Mouse (Mus musculus) naive thymus-derived CD4-positive, alpha-beta T cell, adult 2 months (primary cell): ENCODE measurements around the gene Akt3.
A peak's percentile ranks its signal among the peaks of the same experiment; 100 is the strongest.

Experiments
- DNase-seq: peaks from one replicate; pipeline ENCODE4 v3.0.0-alpha.2; 2011; ENCODE audit warnings: low read depth

Gene Akt3

DNA sequence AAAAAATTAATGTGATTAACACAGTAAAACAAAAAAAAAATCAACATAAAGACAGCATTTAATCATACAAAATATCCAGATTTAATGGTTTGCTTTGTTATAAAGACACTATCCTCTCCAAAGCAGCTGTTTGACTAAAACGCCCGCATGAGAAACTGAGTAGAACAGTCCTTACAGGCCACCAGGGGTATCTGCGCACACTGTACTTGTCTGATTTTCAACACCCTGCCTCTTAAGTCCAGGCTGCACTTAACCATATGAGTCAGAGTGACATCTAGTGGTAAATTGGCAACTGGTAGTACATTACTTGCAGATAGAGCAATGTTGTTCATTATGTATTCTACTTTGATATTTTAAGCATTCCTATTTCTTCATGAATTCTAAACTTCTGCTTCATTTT, 69.3 kb downstream of the Akt3 start:
- DNase-seq, result peak; percentile 78

DNA sequence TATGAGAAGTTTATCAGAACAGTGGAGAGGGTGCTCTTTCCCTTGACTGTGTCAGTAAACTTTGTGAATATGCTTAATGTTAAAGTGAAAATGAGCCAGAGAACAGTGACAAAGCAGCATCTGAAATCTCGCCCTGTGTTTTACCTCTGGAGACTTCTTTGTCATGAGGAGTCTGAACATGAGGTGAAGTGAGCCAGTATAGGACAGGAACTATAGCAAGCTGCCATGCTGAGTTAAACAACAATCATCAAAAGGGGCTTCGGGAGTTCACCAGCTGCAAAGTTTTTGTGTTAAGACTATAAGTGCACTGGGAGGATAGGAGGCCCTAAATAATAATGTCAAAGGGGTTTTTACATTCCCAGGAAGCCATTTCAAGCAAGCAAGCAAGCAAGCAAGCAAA, 71.3 kb downstream of the Akt3 start:
- no peak for DNase-seq

DNA sequence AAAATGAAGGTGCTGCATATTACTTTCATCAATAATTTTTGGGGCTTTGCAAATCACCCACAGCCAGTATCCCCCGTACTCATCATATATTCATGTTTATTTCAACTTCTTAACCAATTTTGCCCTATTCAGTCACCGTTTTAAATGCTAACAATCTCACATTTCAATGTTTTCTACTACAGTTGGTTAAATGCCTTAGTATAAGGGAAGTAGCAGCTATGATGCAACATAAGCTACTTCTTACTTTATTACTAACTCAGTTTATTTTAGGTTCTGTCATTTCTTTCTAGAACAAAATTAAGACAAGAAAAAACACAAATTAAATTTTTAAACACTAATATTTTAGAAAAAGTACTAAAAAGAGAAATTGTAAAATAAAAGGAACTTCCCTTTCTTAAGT, 78.4 kb downstream of the Akt3 start:
- no peak for DNase-seq

DNA sequence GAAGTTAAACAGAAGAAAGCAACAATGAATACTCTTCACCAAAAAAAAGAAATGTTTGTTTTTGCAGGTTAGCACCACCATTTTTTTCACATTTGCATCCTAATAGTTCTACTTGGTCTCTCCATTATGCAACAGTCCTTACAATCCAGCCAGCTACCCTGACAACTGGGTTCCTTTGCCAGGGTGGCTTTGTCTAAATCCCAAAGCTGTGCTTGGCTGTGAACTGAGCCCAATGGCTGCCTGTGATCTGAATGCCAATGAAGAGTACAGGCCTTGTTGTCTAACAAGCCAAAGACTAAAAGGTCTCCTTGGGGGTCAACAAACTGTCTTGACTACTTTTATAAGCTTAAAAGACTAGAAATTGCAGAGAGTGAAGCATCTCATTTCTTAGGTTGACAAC, 82.6 kb downstream of the Akt3 start:
- no peak for DNase-seq

DNA sequence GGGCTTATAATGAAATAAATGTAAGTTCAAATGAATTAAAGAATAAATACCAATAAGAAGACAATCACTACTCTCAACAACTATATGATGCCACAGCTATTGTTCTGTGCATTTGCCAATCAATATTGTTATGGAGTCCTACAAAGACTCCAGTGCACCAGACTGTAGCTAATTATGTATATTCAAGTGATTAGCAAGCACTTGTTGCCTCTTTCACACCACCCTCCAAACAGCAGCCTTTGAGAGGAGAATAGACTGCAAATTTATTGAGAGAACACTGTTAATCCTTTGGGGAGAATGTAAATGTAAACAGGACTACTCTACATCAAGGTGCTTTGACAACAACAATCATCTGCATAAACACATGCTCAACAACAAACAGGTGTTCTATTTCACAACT, 86.7 kb downstream of the Akt3 start:
- DNase-seq, result no peak

DNA sequence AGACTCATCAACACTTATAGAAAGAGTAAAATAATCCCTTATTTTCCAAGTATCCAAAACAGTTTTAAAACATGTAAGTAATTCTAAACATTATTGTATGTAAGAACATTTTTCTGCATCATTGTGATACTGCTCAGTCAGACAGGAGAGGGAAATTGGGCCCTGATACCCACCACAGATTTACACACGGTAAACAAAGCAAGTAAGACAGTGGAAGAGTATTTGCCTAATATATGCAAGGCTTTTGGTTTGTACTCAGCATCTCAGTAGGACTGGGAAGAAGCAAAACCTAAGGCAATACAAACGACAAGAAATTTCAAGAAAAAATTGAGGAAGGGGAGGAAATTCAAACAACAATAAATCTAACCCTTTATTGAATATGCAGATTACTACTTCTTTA, 92.2 kb downstream of the Akt3 start:
- DNase-seq, result no peak

DNA sequence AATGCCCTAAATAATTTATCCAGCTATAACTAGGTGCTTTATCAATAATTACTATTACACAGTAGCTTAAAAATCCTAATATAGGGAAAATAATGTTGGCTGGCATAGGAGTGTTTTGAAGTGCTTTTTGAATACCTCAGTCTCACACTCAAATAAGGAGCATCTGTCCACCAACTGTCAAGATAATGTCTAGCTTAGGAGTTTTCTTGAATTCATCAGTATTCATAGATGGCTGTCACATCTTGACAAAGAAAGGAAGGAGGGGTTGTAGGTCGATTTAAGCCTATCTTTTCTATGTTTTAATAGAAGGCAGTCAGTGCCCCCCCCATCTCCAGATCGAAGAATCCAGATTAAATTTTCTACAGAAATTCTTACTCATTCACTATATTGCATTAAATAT, 92.7 kb downstream of the Akt3 start:
- no peak for DNase-seq

DNA sequence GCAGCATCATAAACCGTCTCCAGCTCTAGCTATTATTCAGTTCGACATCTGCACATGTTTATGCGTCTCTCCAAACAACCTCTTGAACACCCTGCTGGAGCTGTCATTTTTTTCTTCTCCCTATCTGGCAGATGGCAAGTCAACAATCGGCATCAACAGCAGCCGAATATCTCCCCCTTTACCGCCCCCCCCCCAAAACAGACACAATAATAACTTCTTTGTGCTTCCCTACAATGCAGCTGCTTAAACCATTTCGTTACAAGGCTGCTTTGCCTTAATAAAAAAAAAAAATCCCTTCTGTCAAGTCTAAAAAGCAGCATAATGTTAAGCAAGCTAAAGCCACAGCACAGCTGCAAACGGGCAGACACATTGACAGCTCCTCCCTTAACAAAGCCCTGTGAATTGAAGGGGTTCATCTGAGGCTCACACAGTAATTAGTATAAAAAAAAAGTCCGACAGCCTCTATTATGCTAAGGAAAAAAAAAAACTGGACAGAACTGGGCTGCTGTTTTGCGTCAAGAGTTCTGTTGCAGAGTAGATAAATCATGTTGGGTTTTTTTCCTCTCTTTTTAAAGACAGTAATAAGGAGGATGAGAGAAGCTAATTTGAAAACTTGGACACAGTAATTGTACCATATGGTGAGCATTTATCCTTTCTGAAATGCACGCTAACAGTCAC, 107.5 kb downstream of the Akt3 start:
- no peak for DNase-seq

DNA sequence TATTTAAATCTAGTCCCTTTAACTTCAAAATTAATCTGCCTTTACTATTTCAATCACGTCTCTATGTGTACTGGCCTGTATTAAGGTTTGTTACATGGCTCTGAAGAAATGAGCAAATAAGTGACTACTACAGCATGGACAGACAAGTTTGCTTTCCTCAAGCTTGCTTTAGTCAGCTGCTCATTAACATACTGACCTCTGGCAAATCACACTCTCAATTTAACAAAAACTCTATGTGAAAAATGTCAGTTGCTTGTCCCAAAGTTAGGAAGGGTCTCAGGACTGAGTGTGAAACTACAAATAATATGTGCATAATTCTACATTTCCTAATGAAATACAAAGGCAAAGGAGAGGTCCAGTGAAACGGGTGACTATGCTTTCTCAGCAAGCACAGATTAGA, 109.3 kb downstream of the Akt3 start:
- DNase-seq, result no peak

DNA sequence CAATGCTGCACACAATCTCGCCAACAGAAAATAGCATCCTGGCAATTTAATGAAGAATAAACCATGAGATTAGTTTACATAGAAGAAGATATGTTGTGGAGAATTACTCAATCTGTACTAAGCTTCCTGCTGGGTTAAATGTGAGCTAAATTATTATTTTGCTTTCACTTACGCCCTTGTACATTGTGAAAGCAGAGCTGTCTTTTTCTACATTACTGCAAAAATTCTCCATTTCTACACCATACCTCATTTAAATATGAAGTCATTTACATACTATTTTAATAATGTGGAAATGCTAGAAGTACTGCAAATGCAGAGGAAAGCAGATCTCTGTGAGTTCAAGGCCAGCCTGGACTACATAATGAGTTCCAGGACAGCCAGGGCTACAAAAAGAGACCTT, 116.5 kb downstream of the Akt3 start:
- no peak for DNase-seq

DNA sequence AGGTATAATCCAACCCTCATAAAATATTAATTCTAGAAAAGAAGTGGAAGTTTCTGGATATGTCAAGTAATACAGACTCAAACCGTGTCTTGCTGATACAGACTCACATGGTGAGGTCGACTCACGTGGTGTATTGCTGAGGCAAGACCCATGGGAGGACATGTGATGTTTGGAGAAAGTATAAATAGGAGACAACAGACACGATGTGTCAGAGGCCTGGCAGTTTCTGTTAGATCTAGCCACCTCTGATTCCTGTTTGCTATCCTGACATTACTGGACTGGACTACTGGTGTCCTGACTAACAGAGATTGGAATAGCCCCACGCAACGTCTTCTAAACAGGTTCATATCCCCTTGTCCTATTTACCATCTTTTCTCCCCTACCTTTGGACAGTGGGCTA, 118.4 kb downstream of the Akt3 start:
- no peak for DNase-seq

DNA sequence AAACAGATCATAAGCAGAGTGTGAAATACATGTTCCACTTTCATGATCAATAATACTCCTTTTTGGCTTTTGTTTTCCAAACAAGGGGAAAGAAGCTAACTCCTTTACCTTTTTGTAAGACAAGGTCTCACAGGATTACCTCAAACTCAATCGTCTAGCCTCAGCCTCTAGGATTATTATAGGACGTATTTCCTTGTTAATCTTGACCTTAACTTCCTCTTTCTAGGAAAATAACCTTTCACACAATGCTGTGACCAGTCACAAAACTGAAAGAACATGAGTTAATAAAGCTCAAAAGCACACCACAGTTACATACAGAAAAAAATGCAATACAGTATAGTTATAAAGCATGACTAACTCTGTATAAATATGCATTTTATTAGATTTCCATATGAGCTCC, 126.5 kb downstream of the Akt3 start:
- DNase-seq, result no peak

DNA sequence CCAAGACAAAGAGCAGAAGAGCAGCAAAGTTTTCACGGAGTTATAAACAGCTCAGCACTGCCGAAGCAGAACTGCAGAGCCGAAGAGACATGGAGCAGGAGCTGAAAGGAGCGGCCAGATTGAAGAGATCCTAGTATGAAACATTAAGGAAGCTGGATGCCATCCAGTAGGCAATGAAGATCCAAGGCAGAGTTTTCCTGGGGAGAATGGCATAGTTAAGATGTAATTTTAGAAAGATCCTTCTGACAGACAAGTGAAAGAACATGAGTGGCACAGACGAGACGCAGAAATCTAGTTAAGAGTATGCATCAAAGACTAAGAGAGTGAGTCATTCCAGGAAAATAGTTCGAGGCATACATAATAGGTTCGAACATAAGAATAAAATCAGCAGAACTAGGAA, 131.3 kb downstream of the Akt3 start:
- DNase-seq, result no peak

DNA sequence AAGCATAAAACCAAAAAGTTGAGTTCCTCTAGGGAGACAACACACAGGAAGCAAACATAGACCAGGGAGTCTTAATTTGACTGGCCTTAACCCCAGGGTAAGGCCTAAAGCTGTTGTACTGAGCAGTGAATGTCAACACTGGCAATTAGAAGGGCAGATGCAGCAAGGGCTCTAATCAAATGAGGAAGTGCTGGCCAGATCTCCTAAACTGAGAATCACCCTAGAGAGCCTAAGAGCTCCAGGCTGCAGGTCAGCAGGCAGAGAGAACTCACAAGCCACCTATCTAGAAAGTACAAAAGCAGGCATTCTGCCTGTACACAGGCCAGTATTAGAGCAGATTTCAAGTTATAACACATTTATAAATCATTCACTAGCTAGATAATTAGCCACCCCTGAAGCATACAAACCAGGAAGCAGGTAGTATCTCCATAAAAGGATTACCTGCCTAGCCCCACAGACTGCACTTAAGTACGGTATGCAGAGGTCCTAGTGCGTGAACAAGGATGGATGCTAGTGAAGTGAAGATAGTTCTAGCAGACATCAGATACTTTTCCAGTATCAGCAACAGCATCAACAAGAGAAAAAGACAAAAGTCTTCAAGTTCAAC, 147.2 kb downstream of the Akt3 start:
- no peak for DNase-seq

DNA sequence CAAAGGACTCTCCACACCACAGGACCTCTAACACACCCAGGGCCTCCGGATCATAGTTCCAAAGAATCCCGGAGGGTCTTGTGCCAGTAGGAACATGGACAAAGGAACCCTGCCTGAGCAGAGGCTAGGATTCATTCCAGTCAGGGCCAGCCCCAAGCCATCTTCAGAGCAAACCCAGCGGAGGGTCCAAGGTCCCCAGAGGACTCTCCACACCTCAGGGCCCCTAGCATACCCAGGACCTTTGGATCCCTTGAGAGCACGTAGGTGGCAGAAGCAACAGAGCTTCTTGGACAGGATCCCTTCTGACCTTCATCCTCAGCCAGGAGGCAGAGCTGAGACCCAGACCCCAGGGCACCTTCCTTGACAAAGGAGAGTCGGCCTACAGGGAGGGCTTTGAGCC, 167.5 kb downstream of the Akt3 start:
- DNase-seq, result no peak

DNA sequence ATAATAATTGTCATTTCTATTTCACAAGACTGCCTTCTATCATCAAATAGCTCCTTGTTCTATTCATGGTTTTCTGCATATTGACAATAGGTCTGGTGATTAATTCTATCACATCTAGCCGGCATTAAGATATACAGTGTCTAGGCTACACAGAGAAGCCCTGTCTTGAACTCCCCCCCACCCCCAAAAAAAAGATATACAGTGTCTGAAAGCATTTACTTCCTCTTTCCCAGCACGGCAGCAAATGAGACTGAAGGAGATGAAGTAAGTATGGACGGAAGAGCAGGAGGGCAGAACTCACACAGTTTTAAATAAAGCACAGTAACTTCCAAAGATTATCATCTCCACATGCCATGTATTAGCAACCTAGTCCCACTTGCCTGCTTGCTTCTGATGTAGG, 168.5 kb downstream of the Akt3 start:
- no peak for DNase-seq

DNA sequence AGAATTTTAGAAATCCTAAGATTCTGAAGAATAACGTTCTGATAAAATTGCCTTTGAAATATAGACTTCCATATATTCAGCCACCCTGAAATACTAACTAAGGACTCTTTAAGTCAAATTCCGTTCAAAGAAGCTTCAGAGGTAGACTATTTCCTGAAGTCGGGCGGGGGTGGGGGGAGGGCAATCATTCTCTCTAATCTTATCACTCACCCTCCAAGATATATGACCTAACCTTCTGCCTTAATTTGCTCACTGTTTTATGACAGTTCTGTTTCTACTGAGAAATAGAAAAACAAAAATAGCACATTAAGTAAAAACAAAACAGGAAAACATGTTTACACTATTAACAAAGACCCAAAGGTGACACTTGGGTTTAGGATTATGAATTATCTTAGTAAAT, 169.0 kb downstream of the Akt3 start:
- DNase-seq, result no peak

DNA sequence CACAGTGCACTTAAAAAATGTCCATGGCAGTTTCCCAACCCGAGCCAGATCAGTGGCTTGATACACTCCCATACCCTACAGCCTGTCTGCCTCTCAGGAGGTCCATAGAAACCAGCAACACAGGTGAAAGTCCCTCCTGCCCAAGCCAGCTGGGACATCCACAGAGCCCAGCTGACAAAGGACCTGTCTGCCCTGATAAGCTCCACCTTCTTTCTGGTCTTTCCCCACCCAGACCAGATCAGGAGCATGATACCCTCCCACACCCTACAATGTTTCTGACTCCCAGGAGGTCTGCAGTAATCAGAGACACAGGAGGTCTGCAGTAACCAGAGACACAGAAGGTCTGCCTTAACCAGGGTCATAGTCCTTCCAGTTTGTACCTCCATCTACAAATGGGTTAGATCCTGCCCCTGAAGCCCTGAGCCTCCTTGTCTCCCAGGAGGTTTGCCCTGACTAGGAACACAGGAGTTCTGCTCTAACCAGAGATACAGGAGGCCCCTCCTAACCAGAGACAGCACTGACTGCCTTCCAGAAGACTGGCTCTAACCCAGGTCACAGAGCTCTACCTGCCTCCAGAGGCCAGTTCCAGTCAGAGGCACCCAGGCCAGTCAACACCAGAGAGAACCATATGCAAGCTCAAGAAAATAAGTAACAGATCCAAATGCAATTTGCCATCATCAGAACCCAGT, 175.9 kb downstream of the Akt3 start:
- DNase-seq, result no peak

DNA sequence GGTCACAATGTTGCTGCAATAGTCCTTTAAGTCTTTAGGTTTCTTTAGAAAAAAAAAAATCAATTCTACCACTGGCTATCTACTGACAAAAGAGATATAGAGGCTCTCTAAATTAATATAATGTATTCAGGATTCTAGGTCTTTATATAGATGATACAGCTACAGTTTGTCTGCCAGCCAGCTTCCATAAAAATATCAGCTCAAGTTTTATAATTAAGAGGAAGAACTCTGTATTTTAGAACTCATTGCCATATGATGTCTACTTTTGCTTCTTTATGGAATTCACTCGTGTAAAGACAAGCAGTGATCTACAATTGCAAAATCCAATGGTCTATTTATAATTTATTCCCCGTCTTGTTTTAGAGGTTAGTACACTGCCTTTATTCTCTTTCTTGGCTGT, 188.8 kb downstream of the Akt3 start:
- DNase-seq, result no peak

DNA sequence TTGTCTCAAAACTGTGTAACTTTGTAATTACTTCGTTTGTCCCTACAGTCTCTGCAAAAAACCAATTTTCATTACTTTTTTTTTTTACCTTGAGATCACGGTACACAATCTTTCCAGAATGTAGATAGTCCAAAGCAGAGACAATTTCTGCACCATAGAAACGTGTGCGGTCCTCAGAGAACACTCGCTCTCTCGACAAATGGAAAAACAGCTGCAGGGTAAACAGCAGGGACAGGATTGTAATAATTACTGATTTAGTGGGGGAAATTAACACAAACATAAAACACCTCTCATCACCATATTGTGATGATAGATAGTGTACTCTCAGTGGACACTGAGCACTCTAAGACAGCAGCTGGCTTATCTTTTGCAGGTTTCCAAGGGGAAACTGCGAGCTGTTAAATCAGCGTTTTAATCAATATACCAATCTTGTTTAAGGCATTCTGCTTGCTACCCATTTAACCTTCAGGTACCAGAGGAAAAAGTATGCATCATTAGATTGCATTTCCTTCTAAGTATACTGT, 190.8 kb downstream of the Akt3 start:
- no peak for DNase-seq

DNA sequence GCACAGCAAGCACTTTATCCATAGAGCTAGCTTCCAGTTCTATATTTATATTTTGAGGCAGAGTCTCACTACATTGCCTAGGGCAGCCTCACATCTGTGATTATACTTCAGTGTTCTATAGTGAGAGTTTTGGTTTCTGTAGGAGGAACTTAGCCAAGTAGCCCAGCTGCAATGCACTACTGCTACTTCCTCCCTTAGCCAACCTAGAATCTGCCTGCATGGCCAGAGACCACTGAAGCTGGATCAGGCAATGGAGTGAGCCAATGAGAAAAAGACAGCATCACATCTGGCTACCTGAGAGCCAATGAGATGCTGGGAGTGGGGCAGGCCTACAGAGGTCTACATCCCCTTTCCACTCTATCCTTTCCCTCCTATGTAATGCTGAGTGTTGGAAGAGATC, 192.3 kb downstream of the Akt3 start:
- no peak for DNase-seq

DNA sequence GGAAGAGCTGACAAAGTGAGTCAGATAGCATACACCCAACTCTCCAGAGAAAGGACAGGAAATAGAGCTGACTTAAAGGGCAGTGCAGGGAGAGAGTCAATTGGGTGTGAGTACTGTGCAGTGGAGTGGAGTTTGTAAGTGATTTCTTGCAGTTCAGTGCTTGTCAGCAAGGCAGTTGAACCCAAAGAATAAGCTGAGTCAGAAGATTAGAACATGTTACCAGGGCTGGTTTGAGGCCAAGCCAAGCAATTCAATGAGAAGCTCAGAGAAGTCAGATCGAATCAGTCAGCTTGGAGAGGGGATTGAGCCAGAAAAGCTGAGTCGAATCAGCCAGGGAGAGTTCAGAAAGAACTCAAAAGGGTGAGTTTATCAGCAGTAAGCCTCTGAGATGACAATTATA, 196.2 kb downstream of the Akt3 start:
- DNase-seq, result no peak

DNA sequence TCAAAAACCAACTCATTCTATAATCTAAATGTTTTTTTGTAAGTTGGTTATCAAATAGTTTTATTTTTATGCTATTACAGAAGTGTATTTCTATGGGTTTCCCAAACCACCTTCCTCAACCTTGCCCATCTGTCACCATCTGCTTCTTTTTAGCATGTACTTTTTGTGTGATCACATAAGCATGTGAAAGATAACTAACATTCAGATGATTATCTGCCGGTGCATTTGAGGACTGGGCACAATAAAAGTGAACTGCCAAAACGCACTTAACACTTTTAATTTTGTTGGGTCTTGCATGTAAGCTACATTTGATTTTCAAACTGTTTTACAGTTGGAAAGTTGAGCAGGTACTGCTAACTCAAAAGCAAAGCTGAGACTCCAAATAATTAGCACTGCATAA, 203.1 kb downstream of the Akt3 start:
- no peak for DNase-seq
